Mouse (Mus musculus) gastrocnemius, postnatal 10 days (tissue): ENCODE results near the gene Trpd52l3. TPM values are rescaled to one million over a fixed set of nuclear protein-coding genes. Genes with fewer than 3 reads are reported as not detected.

Experiments used
- DNase-seq: peaks from one replicate; pipeline ENCODE4 v3.0.0; 2021; ENCODE audit warnings: mixed read lengths
- total RNA-seq, 2 experiments: library from RNA; stranded (reverse); gene quantifications; 2 replicates each; pipeline ENCODE4 v1.2.3; 2021

Gene Trpd52l3
- total RNA-seq, 2 experiments from 2014 or later = not detected

DNA sequence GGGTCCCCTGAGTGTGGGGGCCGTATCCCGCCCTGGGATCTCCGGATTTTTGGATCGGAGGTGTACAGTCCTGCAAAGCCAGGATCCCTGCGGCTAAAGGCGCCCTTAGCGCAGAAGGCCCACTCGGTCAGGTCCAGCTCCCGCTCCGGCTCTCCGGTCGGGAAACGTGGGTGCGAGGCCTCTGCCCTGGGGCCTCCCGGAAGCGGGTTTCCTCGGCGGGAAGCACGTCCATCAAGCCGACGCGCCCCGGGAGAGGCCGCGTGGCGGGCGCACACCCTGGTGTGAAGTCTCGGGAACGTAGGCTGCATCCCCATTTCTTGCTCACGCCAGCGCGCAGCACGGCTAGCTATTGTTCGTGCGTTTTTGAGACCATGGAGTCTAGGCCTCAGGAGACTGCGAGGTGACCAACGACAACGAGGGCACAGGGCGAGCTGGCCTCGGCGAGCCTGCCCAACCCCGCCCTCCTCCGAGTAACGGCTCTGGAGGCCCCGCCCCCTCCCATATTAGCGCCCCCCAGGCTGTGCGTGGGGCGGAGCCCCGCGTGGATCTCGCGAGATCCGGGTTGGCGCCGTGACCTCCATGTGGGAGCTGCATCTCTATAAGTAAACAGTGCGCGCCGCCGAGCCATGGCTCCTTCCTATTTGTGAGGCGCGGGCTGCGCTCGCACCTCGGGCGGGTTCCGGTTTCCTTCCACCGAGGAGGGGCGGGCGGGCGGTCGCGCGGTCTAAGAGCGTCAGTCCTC is 26.5 kb downstream of the Trpd52l3 start, which contains the start of gene Uhrf2:
Gene Uhrf2 (plus strand): TSS at position 620 of the 742 bp plus-strand sequence.
- DNase-seq = peak; percentile 98

DNA sequence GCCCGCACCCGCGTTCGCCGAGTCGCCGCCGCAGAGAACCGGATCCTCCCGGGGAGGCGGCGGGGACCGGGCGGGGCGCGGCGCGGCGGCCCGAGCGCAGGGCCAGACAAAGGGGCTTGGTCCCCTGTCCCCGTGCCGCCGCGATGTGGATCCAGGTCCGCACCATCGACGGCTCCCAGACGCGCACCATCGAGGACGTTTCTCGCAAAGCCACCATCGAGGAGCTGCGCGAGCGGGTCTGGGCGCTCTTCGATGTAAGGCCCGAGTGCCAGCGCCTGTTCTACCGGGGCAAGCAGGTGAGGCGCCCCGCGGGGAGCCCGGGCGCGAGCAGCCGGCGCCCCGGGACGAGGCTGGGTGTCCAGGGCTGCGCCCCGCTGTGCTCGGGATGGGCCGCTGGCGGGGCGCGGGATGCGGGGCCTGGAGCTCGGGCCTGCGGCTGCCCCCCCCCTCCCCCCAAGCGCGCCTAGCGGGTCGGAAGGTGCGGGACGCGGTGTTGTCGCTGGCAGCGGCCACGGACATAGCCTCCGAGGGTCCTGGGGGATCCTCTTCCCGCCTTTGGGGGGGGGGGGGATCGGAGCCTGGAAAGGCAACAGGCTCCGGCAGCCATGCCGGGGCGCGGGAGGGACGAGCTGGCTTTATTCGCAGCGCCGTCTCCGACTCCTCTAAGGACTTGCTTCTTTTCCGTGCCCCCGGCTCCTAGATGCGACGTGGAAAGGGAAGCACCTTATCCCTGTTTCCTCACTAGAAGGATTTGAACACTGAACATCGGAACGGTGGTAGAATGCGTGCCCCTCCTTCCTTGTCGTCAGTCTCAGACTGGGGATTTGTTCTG is 27.3 kb downstream of the Trpd52l3 start:
- peak; percentile 45 for DNase-seq

DNA sequence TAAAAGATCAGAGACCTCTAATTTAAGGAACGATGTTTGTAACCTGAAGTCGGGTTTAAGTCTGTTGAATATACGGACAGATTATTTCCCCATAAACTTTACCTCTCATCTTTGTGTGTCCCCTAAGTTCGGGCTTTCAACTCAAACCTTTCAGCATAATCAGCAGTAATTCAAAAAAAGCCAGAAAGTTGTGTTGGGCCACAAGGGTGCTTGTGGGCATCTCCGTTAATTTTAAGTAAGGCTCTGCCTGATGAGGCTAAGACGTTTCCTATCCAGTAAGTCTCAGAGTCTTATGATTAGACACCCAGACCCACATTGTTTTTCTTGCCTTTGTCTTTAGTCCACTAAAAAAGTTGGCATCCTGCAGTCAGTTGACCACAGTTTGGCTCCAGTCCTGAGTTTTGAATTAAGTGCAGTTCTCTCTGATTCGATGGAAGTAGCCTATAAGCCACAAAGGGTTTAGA is 27.9 kb downstream of the Trpd52l3 start:
- no peak for DNase-seq

DNA sequence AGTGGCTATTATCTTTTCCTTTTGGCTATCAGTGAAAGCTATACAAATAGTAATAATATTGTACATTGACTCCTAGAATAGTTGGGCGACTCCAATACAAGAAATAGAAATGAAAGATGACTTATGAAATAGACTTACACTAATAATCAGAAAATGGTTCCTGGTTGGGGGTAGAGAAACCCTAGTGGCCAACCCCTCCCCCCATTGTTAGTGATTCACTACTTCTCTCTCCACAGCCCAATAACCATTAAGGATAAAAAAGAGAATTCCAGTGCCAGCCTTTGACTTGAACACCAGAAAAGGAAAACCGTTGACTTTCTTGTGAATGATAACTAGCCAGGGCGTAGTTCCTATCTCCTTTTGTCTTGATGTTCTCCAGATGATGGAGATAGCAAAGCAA is 28.6 kb downstream of the Trpd52l3 start:
- no peak for DNase-seq

DNA sequence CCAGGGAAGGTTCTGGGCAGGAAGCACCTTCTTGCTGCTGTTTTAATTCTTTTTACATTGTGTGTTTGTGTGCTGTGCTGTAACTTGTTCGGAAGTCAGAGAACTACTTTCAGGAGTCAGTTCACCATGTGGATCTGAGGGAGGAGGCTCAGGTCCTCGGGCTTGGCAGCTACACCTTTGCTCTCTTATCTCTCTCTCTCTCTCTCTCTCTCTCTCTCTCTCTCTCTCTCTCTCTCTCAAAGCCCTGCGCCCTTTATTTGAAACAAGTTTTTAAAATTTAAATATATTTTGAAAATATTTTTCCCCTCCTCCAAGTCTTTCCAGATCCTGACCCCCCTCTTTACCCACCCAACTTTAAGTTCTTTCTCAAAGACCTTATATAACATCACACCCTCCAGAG is 31.8 kb downstream of the Trpd52l3 start:
- no peak for DNase-seq

DNA sequence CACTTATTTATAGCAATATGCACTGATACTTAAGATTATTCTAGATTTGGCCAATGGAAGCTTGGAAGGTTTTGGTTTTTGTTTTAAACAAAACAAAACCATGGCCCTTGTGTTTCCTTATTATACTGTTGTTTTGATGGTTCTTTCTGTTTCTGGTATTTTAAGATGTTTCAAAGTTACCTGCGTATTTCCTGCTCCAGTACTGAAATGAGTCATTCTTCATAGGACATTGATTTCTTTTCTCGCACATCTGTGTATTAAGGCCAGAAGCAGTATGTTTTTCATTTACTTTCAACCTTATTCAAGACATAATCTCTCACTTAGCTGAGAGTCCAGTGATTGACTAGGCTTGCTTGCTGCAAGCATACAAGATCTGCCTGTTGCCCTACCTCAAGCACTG is 40.1 kb downstream of the Trpd52l3 start:
- DNase-seq = no peak

DNA sequence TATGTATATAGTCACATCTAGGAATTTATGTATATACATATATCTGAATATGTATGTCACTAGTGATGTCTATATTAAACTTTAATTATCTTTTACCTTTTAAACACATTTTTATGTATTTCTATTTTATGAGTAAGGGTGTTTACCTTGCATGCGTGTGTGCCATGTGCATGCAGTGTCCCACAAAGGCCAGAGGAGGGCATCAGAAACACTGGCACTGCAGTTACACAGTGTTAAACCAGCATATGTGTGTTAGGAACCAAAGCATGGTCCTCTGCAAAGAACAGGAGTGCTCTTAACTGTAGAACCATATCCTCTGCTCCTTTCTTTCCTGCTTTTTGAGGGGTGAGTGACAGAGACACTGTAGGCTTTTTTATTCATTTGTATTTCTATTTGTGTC is 41.0 kb downstream of the Trpd52l3 start:
- DNase-seq = no peak

DNA sequence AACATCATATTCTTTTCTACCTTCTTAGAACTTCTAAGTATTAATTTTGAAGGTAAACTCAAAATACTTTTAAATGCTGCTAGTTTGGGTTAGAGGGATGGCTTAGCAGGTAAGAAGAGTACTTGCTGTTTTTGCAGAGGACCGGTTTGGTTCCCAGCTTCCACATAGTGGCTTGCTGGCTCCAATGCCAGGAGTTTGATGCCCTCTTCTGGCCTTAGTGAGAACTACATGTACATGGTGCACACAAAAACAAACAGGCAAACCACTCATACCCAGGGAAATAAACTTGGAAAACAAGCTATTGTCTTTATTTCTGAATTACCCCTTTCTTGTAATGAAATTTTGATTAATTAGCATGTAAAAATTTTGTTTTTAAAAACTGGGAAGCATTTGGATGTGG is 42.3 kb downstream of the Trpd52l3 start:
- DNase-seq = no peak

DNA sequence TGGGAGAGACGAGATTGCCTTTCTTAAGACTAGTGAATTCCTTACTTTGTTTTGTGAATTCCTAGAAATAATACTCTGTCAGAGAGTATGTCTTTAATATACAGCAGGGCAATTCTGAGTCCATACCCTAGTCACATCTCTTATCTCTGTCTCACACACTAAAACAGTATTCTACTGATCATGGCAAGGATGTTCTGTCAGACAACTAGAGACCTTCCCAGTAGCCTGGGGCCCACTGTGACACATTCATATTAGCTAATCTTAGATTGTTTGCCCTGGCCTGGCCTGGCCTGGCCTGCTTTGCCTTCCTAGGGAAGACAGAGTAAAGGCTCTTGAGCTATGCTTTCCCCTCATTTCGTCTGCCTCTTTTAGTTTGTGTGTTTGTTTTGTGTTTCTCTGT is 47.0 kb downstream of the Trpd52l3 start:
- no peak for DNase-seq

DNA sequence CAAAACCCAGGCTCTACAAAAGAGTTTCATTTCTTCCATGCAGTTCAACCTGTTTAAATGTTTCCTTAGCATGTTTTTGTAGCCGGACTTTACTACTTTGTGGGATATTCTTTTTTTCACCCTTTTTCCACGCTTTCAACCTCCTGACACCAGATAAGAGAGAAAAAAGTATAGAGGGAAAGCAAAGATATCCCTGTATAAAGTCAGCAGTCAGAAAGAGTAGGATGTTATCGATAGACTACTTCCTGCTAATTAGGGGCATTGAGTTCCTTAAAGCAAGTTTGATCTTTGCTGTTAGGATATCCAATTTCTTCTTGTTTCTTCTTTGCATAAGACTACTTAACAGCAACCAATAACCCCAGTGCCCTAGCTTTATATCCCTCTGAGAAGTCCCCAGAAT is 47.9 kb downstream of the Trpd52l3 start:
- no peak for DNase-seq

DNA sequence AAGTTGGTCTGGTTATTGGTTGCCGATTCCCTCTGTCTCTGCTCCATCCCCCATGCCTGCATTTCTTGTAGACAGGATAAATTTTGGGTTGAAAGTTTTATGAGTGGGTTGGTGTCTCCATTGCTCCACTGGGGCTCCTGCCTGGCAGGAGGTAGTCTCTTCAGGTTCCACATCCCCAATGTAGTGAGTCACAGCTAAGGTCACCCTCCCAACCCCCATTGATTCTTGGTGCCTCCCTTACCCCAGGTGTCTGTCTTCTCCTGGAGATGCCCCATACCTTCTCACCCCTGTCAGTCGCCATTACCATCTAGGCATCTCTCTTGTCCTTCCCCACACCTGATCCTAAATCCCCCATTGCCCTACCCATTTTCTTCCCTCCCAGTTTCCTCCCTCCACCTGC is 50.6 kb downstream of the Trpd52l3 start:
- DNase-seq = no peak

Other genes with a start within 250 kb of the Trpd52l3 start
- gene 9930021J03Rik, start 197.8 kb upstream of the Trpd52l3 start, total RNA-seq = 10 to 100 TPM; 12.4 to 16.1 TPM
- gene Ranbp6, start 190.8 kb upstream of the Trpd52l3 start, total RNA-seq = 1 to 10 TPM; 8.0 to 9.0 TPM
- gene Il33, start 78.7 kb upstream of the Trpd52l3 start, total RNA-seq = 1 to 10 TPM; 6.8 to 7.1 TPM
- 10 to 100 TPM; 15.7 to 23.4 TPM for gene Uhrf2, start 26.7 kb downstream of the Trpd52l3 start, total RNA-seq
- under 1 TPM; 0.16 to 0.34 TPM for gene Gldc, start 171.6 kb downstream of the Trpd52l3 start, total RNA-seq
- gene Mbl2, start 229.2 kb downstream of the Trpd52l3 start, total RNA-seq = not detected